In the genomic region with DNA sequence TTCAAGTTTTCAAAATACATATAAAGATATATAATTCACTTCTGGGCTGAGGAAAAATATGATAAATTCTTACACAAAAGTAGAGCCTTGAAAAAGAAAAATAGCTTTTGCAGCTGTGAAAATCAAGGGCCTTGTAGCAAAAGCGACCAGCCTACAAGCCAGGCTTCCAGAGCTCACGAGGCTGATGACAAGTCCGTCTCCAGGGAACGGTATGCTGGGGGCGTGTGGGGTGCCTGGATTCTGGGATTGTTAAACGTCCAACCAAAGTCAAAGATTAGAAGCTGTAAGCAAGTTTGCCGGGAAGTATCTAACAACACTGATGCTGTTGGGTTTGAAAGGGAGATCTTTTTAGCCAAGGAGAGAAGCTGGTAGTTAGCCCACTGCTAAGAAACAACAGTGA, we compare ENCODE assay signal across 23 mouse cellular contexts. TPM values are rescaled to one million over a fixed set of nuclear protein-coding genes. Genes with fewer than 3 reads are reported as not detected.
DNase-seq lines count a peak whose midpoint lies in the region; ATAC-seq lines count a peak whose summit lies in the region.
"Had no signal": no experiment of that assay in that cellular context is flagged by ENCODE, and none has a peak within 500 bp of the region (broad histone marks: within the 10 kb centered on the region; RNA-seq: fewer than 3 reads in every experiment).

No protein-coding gene starts in this region.

- H3K4me3 ChIP-seq in heart, embryonic 14.5 days (ENCODE audit: control insufficient read depth in 1 of 2, insufficient read depth in 1 of 2, low read depth in 1 of 2, low read length in 2 of 2), result no peak overlapping the region
- H3K4me3 ChIP-seq in heart, embryonic 10.5 days, result no peak overlapping the region
- H3K4me3 ChIP-seq: embryonic facial prominence, embryonic 12.5 days; forebrain, embryonic 15.5 days; hindbrain, embryonic 13.5 days had no signal

- ATAC-seq in heart, embryonic 14.5 days (ENCODE audit: insufficient number of reproducible peaks, insufficient read depth, low FRiP score, low read depth), result peak; percentile 61; the same call in 1 of the 2 replicates
- ATAC-seq: CD4-positive, CD25-positive, alpha-beta regulatory T cell, adult 4 months; forebrain, embryonic 15.5 days; hindbrain, postnatal 0 days had no signal

- H3K36me3 ChIP-seq in heart, embryonic 14.5 days (ENCODE audit: control insufficient read depth, insufficient read depth, low read length), result no peaks in the 10 kb centered on the region
- H3K36me3 ChIP-seq in heart, embryonic 10.5 days, result no peaks in the 10 kb centered on the region
- H3K36me3 ChIP-seq: embryonic facial prominence, embryonic 12.5 days; forebrain, embryonic 15.5 days; G1E; hindbrain, embryonic 13.5 days had no signal

- intact Hi-C loops in heart, postnatal 10 days (cut with DNase I), result no loop called here

- peaks cover 4% of the 10 kb centered on the region; the same call in 1 of the 2 replicates for H3K9me3 ChIP-seq in heart, embryonic 14.5 days (ENCODE audit: control insufficient read depth, low read length)
- peaks cover 3% of the 10 kb centered on the region; the same call in 1 of the 2 replicates for H3K9me3 ChIP-seq in heart, embryonic 10.5 days
- H3K9me3 ChIP-seq: embryonic facial prominence, embryonic 12.5 days; forebrain, embryonic 15.5 days; G1E; hindbrain, embryonic 13.5 days had no signal

- WGBS in heart, embryonic 14.5 days, result 12% methylated on average over 7 of the region's 7 CpGs
- 46% methylated on average over 7 of the region's 7 CpGs for WGBS in heart, embryonic 10.5 days

- H3K27ac ChIP-seq in heart, embryonic 14.5 days (replicated peaks in 1 of 2; ENCODE audit: control insufficient read depth in 1 of 2, insufficient read depth in 1 of 2, low read depth in 2 of 2, low read length in 2 of 2), result peak overlapping the region; percentile 57 to 68
- H3K27ac ChIP-seq in heart, embryonic 10.5 days, result no peak overlapping the region
- H3K27ac ChIP-seq: embryonic facial prominence, embryonic 12.5 days; forebrain, embryonic 15.5 days; hindbrain, embryonic 13.5 days; hindbrain, postnatal 0 days had no signal

- DNase-seq in heart, adult 8-10 months (ENCODE audit: low spot score), result no peak
- DNase-seq in heart, postnatal 10 days, result peak; percentile 28 to 45
- DNase-seq in heart, embryonic 10.5 days (ENCODE audit: low spot score), result no peak
- DNase-seq in right cerebral cortex, adult 2 months (ENCODE audit: low spot score in 2 of 2), result peak; percentile 44 to 46
- DNase-seq in right cerebral cortex, postnatal 4 days, result no peak
- peak; percentile 27 for DNase-seq in heart, postnatal 4 days
- no peak for DNase-seq in cerebellum, adult 9-11 months
- DNase-seq: adrenal gland, adult 8-10 months; adrenal gland, postnatal 36 days; cerebellum, adult 11 months; cerebellum, adult 8-10 months; cerebellum, postnatal 25 days; gastrocnemius, postnatal 36 days; kidney, adult 11 months had no signal

- peaks cover 11 to 28% of the 10 kb centered on the region in 2 experiments for H3K4me1 ChIP-seq in heart, embryonic 14.5 days (ENCODE audit: control insufficient read depth in 2 of 2, insufficient read depth in 2 of 2, low read length in 2 of 2)
- peaks cover 11% of the 10 kb centered on the region for H3K4me1 ChIP-seq in heart, embryonic 10.5 days
- H3K4me1 ChIP-seq: embryonic facial prominence, embryonic 12.5 days; hindbrain, embryonic 13.5 days had no signal

- no peaks in the 10 kb centered on the region for H3K27me3 ChIP-seq in heart, embryonic 14.5 days (ENCODE audit: control insufficient read depth, insufficient read depth, low read length)
- no peaks in the 10 kb centered on the region for H3K27me3 ChIP-seq in heart, embryonic 10.5 days (ENCODE audit: insufficient read depth, poor library complexity, severe bottlenecking)
- H3K27me3 ChIP-seq: embryonic facial prominence, embryonic 12.5 days; forebrain, embryonic 15.5 days had no signal

- no peak overlapping the region for H3K9ac ChIP-seq in heart, embryonic 14.5 days (ENCODE audit: low read length)
- H3K9ac ChIP-seq: embryonic facial prominence, embryonic 12.5 days; forebrain, embryonic 15.5 days; hindbrain, embryonic 13.5 days had no signal

- peak overlapping the region; percentile 30; the same call in 1 of the 2 replicates for H3K4me2 ChIP-seq in heart, embryonic 14.5 days (ENCODE audit: low read length)
- H3K4me2 ChIP-seq: embryonic facial prominence, embryonic 12.5 days; forebrain, embryonic 15.5 days; hindbrain, embryonic 13.5 days had no signal

RNA-seq across cellular contexts. Expression of a gene that starts 47.0 kb away (rescaled TPM):
- polyA plus RNA-seq in heart, embryonic 14.5 days (2014; fragmentation: Nextera tagmentation; extraction: Ambion mirVana), result not detected in 2 replicates
- total RNA-seq in heart, adult 8-10 months (2022), result under 1 TPM; 0.19 to 0.41 (median 0.36) TPM
- 1 to 10 TPM in 1 of 2 experiments, under 1 TPM in 1; 0.82 to 1.4 TPM for total RNA-seq in heart, postnatal 10 days (2021)
- not detected in 2 replicates for polyA plus RNA-seq in heart, embryonic 10.5 days (2016; fragmentation: Nextera tagmentation; extraction: Ambion mirVana)
- total RNA-seq in heart, postnatal 4 days (2021), result 1 to 10 TPM; 1.0 to 1.3 TPM
- total RNA-seq: hematopoietic stem cell, adult 5-6 weeks had no signal
- polyA plus RNA-seq: CD4-positive, CD25-positive, alpha-beta regulatory T cell, adult 4 months; forebrain, embryonic 11.5 days; forebrain, embryonic 15.5 days; hindbrain, postnatal 0 days had no signal

Comparison
In these comparisons a context has a peak if more than half of its experiments do, and no peak if none do; other contexts are left out.
1. DNase-seq: peak in heart, postnatal 10 days (2 of 2), right cerebral cortex, adult 2 months (2 of 2) and heart, postnatal 4 days (single experiment); none in heart, adult 8-10 months (single experiment), heart, embryonic 10.5 days (single experiment), right cerebral cortex, postnatal 4 days (single experiment) and cerebellum, adult 9-11 months (single experiment).